Mouse (Mus musculus) adrenal gland, adult 8-10 months (tissue): ENCODE measurements around the gene Lrrn4cl. TPM values are rescaled to one million over a fixed set of nuclear protein-coding genes. Genes with fewer than 3 reads are reported as not detected.
A peak's percentile ranks its signal among the peaks of the same experiment; 100 is the strongest.
"Not testable (repeated sequence)": the region's sequence is repeated elsewhere in the genome, so short reads cannot be mapped to it uniquely, and the experiment has no call there.

Source experiments
- DNase-seq: peaks from one replicate; pipeline ENCODE4 v3.0.0; 2022
- total RNA-seq, 4 experiments: library from RNA; stranded (reverse); gene quantifications; 2 replicates each; pipeline ENCODE4 v1.2.4; 2022

Gene Lrrn4cl
- 1 to 10 TPM; 2.6 to 4.5 (median 3.3) TPM for total RNA-seq

GRCm38 (mm10) chr19:8850402-8850901 is at the start of gene Lrrn4cl:
TSS of gene Lrrn4cl (plus strand) at chr19:8850768.
- no peak for DNase-seq

- peak; percentile 97 for DNase-seq
These were observed 48.3 kb upstream of the Lrrn4cl start, which contains the start of gene Zbtb3 for GRCm38 (mm10) chr19:8802130-8802821. TSS of gene Zbtb3 (plus strand) at chr19:8802555.

GRCm38 (mm10) chr19:8803204-8803780 is 47.3 kb upstream of the Lrrn4cl start:
- DNase-seq = no peak

- no peak for DNase-seq
These were observed 46.5 kb upstream of the Lrrn4cl start for GRCm38 (mm10) chr19:8803879-8804660.

- DNase-seq = no peak
These were observed 43.8 kb upstream of the Lrrn4cl start for GRCm38 (mm10) chr19:8806810-8807209.

- no peak for DNase-seq
These were observed 34.8 kb upstream of the Lrrn4cl start for GRCm38 (mm10) chr19:8815812-8816211.

DNA sequence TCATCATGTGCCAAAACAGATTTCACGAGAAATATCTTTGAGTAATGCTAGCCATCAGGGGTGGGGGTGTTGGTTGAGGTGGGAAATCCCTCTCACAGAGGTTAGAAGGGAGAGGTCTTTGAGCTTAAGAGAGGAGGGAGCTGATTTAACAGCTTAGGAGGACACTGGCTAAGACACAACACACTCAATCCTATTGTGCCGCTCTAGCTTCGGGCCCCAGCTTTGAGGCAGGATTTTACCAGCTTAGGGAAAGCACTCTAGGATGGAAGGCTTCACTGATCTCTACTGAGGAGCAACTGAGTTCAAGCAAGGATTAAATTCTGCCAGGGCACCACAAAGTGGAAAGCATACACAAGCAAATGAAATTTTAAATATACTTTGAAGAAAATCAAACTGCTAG is 33.6 kb upstream of the Lrrn4cl start:
- no peak for DNase-seq

- no peak for DNase-seq
These were observed 32.2 kb upstream of the Lrrn4cl start for GRCm38 (mm10) chr19:8818301-8818798.

DNA sequence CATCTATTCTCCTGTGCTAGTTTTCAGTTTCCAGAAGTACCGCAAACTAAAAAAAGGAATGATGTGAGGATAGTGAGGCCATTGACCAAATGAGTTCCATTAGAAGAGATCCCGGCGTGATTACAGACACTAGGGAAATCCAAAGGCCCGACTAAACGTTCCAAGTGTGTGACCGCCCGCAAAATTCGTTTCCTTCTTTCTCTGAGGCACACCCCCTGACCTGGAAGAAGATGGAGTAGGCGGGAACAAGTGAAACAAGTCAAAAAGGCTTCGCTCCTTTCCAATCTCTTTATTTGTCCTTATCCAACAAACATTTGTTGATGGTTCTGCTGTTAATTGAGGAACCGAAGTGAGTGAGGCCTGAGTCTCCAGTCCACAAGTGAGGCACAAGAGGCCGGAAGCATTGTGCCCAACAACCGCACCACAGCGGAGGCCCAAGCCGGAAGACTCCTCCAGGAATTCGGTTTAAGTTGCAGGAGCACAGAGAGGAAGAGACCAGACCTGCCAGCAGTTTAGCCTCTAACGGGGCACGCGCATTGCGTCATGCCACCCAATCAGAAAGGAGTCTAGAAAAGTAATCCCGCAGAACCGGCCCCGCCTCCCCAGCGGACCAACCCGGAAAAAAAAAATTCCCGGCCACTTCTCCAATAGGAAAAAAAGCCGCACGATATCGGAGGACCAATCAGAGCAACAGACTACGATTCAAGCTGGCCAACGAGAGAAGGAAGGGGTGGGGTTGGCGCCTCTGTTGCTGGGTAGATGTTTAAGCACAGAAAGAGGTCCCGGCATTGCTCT is 31.6 kb upstream of the Lrrn4cl start, which contains the start of gene Ttc9c:
Ttc9c (minus strand) TSS at position 533 of the 795 bp plus-strand sequence.
- DNase-seq = peak; percentile 98

DNA sequence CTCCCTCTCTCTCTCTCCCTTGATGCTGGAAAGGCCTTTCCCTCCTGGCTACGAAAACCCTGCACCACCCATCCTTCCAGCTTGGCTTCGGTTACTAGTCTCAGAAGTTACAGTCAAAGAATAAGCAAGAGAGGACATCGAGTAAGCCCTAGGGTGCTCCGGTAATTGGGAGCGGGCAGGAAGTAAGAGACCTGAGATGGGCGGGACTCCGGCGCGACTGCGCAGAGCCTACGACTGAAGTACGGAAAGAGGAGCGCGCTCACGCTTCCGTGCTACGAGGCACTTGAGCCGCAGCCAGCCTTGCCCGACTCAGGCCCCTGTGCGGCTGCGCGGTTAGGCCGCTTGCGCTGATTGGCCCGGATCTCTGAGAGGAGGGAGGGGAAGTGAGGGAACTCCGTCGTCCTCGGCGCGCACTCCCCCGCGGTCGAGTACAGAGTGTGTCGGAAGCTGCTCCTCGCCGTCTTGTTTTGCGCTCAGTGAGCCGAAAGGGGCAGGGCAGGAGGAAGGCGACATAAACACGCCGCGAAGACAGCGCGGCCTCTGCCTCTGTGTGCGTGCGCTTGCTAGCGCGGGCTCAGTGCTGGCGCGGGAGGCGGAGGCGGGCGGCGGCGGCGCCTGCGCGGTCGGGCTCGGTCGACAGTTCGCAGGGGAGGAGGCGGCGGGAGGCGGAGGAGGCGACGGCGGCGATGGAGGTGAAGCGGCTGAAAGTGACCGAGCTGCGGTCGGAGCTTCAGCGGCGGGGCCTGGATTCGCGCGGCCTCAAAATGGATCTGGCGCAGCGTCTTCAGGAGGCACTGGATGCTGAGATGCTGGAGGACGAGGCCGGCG is 30.8 kb upstream of the Lrrn4cl start, which contains the start of gene Hnrnpul2:
Hnrnpul2 (plus strand) TSS at position 415 of the 828 bp plus-strand sequence.
- DNase-seq = peak; percentile 98

GRCm38 (mm10) chr19:8820424-8820956 is 30.1 kb upstream of the Lrrn4cl start:
- peak; percentile 60 for DNase-seq

DNA sequence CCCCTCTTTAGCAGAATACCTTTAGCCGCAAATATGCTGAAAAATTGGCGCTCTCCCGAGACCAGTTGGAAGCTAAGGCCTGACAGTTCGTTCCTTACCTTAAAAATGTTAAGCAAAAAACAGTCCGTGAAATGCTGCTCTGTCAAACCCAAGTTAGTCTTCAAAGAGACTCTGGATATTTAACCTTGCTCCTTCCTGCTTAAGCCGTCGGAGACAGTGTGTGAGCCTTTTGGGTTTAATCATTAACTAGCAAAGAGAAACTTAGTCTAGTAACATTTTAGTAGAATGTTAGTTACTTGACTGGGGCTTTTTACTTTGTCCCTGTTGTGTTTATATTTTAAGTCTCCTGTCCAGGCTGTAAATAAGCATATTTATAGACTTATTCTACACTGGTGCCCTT is 29.4 kb upstream of the Lrrn4cl start:
- DNase-seq = no peak

GRCm38 (mm10) chr19:8822696-8823095 is 27.9 kb upstream of the Lrrn4cl start:
- DNase-seq = no peak

DNA sequence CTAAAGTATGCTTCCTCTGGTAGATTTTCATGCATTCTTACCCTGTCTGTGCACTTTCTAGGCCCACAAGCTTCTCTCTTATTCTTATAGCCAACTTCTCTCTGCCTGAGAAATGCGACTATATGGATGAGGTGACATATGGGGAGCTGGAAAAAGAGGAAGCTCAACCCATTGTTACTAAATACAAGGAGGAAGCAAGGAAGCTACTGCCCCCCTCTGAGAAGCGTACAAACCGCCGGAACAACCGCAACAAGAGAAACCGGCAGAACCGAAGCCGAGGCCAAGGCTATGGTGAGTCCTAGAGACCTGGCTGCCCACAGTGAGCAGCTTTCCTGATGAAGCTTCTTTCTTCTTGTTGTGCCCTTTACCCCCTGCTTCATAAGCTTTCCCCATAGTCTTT is 20.9 kb upstream of the Lrrn4cl start, which contains the start of gene AC129217.1:
AC129217.1 (plus strand) TSS at position 114 of the 400 bp plus-strand sequence.
- DNase-seq = no peak

DNA sequence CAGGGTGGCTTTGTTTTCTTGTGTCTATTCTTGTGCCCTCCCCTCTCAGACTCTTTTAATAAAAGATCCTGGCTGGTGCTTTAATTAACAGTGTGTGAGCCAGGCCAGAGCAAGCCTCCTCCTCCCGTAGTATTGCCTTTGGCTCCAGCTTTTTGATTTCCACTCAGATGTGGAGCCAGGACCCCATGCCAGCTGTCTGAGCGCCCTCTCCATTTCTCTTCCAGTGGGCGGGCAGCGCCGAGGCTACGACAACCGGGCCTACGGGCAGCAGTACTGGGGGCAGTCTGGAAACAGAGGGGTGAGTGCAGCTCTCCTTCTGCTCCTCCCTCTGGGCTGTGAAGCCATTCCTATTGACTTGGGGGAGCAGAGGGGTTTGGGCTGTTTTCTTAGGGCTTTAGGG is 19.9 kb upstream of the Lrrn4cl start:
- no peak for DNase-seq

- no peak for DNase-seq
These were observed 19.3 kb upstream of the Lrrn4cl start for GRCm38 (mm10) chr19:8831262-8831661.

- no peak for DNase-seq
These were observed 17.6 kb upstream of the Lrrn4cl start for GRCm38 (mm10) chr19:8832971-8833370.

DNA sequence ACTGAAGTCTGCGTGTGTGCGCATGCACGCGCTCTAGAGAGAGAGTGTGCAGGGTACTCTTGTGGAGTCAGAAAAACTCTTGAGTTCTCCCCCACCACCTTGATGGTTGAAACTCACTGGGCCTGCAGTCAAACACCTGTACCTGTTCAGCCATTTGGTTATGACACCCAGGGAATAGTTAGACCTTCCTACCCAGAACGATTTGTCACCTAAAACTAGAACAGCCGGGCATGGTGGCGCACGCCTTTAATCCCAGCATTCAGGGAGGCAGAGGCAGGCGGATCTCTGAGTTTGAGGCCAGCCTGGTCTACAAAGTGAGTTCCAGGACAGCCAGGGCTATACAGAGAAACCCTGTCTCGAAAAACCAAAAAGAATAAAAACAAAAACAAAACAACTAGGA is 14.2 kb upstream of the Lrrn4cl start:
- DNase-seq = not testable (repeated sequence)

- peak; percentile 68 for DNase-seq
These were observed 13.2 kb upstream of the Lrrn4cl start, which contains the start of gene Bscl2 for GRCm38 (mm10) chr19:8837251-8837791. TSS of gene Bscl2 (plus strand) at chr19:8837467.

- DNase-seq = no peak
These were observed 12.4 kb upstream of the Lrrn4cl start for GRCm38 (mm10) chr19:8838041-8838730.
